Mouse (Mus musculus): Measurements from ENCODE around the gene Cyb561.
A peak's percentile ranks its signal among the peaks of the same experiment; 100 is the strongest.

The Cyb561 gene

GRCm38 (mm10) chr11:105951601-105952044 is 1.5 kb downstream of the Cyb561 start:
- DNase-seq = no peak

GRCm38 (mm10) chr11:105950519-105950918 is 2.6 kb downstream of the Cyb561 start:
- no peak for DNase-seq

- no peak for DNase-seq
Observed at GRCm38 (mm10) chr11:105948255-105948654, 4.9 kb downstream of the Cyb561 start.

GRCm38 (mm10) chr11:105946694-105947154 is 6.4 kb downstream of the Cyb561 start:
- peak; percentile 35 for DNase-seq

GRCm38 (mm10) chr11:105944770-105945672 is 8.1 kb downstream of the Cyb561 start:
- DNase-seq = no peak

GRCm38 (mm10) chr11:105944126-105944621 is 9.0 kb downstream of the Cyb561 start:
- peak; percentile 82 for DNase-seq

DNA sequence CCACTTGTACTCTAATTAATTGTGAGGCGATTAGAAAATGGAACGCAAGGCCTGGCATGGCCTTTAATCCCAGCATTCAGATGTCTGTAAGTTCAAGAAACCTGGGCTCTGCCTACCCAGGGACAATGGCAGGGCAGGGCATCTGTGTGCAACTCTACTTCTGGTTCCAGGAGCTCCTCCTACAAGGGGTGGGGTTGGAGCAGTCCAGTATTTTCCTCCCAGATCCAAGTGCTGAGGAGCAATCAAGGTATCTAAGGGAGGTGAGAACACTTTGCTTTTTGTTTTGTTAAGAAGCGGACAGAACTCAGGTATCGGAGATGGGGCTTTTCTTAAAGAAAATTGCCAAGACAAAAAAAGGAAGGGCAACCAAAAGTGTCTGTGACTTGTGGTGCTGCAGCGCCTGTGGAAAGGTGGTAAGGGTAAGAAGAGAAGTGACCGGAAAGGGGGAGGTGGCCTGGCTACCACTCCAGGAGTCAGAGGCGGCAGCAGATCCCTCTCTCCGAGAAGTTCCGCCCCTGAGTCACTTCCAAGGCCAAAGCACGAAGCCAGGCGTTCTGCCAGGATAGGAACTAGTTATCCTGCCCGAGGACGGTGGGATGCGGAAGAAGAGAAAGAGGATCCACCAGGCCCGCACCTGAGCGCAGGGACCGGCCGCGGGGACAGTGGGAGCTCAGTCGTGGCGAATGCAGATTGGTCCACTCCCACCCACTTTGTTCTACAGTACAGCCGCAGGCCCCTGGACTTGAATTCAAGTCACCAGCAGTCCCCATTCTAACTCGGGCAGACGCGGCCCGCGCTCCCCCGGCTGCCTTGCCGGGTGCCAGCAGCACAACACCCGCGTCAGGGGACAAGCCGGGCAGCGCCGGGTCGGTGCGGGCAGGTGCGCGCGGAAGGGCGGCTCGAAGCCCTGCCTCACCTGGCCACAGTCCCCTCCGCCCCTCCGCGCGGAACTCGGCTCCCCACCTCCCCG is 9.7 kb downstream of the Cyb561 start:
- no peak for DNase-seq

DNA sequence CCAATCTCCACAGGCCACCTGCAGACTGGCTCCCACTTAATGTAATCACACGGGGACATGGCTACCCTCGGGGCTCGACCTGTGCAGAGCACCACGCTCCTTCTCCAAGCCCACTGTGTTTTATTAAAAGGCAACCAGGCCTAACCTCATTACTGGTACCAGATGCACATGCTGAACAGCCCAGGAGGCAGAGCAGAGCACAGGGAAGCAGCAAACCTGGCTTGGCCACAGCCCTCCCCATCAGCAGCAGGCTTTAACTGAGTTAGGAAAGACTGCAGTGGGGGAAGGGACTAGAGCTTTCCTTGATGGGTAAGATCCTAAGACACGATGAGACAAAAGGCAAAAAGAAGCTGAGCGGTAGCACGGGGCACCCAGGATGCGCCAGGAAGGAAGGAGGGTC is 11.2 kb downstream of the Cyb561 start:
- DNase-seq = no peak

DNA sequence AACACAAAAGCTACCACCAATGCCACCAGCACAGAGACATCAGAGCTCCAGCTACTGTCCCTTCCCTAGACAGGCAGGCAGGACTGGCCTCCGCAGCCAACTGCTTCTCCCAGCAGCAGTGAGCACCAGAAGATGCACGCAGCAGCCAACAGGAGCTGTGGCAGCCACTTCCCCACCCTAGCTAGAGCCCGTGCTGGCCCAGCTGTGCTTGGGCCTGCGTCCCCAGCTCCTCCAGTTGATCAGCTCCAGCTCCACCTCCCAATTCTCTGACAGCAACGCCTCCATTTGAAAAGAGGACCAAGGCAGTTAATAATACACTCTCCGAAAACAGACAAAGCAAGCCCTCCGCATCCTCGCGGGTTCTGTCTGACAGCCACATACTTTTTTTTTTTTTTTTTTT is 14.4 kb downstream of the Cyb561 start:
- no peak for DNase-seq

- no peak for DNase-seq
Observed at GRCm38 (mm10) chr11:105936974-105937373, 16.2 kb downstream of the Cyb561 start.

GRCm38 (mm10) chr11:105936200-105936599 is 16.9 kb downstream of the Cyb561 start:
- DNase-seq = no peak

DNA sequence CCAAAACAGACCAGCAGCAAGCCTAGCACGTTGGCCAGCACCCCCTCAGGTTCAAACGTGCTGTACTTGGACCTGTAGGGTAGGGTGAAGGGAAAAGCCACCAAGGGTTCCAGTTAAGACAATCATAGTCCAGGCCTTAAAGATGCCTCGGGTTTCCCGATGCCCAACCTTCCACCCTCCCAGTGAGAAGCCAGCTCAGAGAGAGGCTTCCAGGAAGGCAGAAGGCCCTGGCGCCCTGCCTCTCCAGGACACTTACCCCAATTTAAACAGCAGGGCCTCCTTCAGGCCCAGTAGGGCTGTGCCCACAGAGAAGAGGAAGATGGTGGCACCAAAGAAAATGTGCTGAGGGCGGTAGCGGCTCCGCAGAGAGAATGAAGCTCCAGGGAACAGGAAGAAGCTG is 17.6 kb downstream of the Cyb561 start:
- no peak for DNase-seq

GRCm38 (mm10) chr11:105934816-105935215 is 18.3 kb downstream of the Cyb561 start:
- no peak for DNase-seq

DNA sequence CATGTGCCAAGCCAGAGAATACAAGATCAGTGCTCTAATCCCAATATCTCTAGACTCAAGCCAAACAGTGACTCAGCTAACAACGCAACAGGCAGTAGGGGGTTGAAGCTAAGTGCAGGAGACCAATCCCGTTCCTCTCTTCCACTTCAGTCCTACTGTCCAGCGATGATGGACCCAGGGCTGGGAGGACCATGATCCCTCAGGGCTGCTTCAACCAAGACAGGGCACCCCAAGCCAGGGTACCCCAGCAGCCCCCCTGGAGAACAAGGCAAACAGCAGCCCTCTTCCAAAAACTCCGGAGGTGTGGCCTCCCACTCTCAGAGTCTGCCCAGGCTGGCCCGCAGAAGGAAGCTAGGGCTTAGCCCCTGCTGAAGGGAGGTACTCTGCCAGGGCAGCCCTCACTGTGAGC is 18.8 kb downstream of the Cyb561 start:
- no peak for DNase-seq

- DNase-seq = no peak
Observed at GRCm38 (mm10) chr11:105933746-105934145, 19.4 kb downstream of the Cyb561 start.

DNA sequence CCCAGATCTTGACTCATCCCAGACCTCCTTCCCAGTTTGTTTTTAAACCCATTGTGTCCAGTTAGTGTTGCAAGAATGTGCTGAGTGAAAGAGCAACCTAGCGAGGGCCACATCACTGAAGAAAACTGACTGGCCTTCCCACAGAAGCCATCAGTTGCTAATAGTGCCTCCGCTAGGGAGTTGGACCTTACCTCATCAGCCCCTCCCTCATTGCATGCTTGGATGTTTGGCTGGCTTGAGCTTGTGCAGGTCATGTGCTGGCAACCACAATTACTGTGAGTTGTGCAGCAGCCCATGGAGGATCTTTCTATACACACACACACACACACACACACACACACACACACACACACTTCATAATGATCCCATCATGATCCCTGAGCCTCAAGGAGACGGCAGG is 21.8 kb downstream of the Cyb561 start:
- no peak for DNase-seq

- no peak for DNase-seq
Observed at GRCm38 (mm10) chr11:105928171-105928570, 25.0 kb downstream of the Cyb561 start.

GRCm38 (mm10) chr11:105927065-105928030 is 25.8 kb downstream of the Cyb561 start:
- peak; percentile 78 for DNase-seq

- no peak for DNase-seq
Observed at GRCm38 (mm10) chr11:105922769-105923663, 30.1 kb downstream of the Cyb561 start.

GRCm38 (mm10) chr11:105921275-105921674 is 31.9 kb downstream of the Cyb561 start:
- no peak for DNase-seq

GRCm38 (mm10) chr11:105920836-105921235 is 32.3 kb downstream of the Cyb561 start:
- DNase-seq = no peak
